Mouse (Mus musculus) heart, adult 2 months (tissue): Measurements from ENCODE around the gene Ascc1.
A peak's percentile ranks its signal among the peaks of the same experiment; 100 is the strongest.

Experiments used
- CTCF ChIP-seq: fragments of 200-600 bp; IDR thresholded peaks from 2 replicates; pipeline ENCODE4 v1.8.1; 2022; ENCODE audit warnings: antibody characterized with exemption, mild to moderate bottlenecking, moderate library complexity
- EP300 ChIP-seq: fragments of 200-500 bp; IDR thresholded peaks from 2 replicates; pipeline ENCODE4 v1.6.1; 2011; ENCODE audit warnings: low read depth, low read length, control low read depth; ENCODE audit not compliant: insufficient read depth
- POLR2A ChIP-seq: fragments of 200-500 bp; IDR thresholded peaks from 2 replicates; pipeline ENCODE4 v1.6.1; 2011; ENCODE audit warnings: mild to moderate bottlenecking, low read depth, low read length, control low read depth; ENCODE audit not compliant: insufficient read depth

DNA sequence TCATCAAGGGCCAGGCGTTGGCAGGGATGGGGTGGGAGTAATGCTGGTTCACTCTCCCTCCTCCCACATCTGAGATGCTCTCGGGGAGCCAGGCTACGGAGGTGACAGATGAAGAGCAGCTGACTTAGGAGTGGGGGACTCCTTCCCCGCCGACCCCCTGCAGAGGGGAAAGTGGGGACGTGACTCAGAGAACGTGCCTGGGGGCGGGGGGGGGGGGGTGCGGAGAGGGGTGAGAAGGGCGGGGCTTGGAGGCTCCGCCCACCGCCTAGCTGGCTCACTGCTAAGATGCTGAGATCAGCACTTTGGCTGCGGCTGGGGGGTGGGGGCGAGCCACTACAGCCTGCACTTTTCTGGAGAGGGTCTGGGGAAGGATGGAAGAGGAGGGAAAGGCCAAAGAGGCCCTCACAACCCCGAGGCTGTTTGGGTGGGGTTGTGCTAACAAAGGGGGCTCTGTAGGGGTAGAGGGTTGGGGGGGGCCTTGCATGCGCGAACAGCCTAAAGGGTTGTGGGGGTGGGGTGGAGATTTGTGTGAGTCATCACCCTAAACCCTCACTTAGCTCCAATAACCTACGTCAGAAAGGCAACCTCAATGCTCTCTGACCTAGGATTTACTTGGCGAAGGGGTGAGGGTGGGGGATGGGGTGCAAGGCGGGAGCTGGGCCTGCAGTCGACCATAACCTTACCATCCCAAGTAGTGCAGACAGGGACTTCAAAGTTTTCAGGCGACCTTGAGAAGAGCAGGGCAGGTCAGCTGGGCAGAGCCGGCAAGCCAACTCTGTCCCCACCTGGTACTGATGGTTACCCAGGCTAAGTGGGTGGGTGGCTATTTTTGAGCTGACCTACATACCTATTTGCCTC lies 37.9 kb upstream of the Ascc1 start:
- TF ChIP-seq POLR2A, result 0 out of 2 replicates have a peak, but pooled peaks have one; percentile 3
- TF ChIP-seq CTCF, result no peak
- no peak for TF ChIP-seq EP300
